Mouse (Mus musculus) liver, embryonic 11.5 days (tissue): ENCODE measurements around the gene Sall4. TPM values are rescaled to one million over a fixed set of nuclear protein-coding genes. Genes with fewer than 3 reads are reported as not detected.
A peak's percentile ranks its signal among the peaks of the same experiment; 100 is the strongest.

Source experiments
- ATAC-seq: fragments of 200-750 bp; cut with Nextera tagmentation; replicated peaks from 2 replicates; pipeline ENCODE4 v1.8.0; 2017; ENCODE audit warnings: moderate number of reproducible peaks, mild to moderate bottlenecking, moderate TSS enrichment, moderate library complexity; ENCODE audit not compliant: low FRiP score
- DNase-seq: peaks from one replicate; pipeline ENCODE4 v3.0.0-alpha.2; 2017; ENCODE audit warnings: low spot score
- H3K27ac ChIP-seq: fragments of 300-500 bp; sonication (generic); 2 replicates; pipeline ENCODE4 v1.5.1; 2014; ENCODE audit warnings: mild to moderate bottlenecking, low read depth, low read length, control low read depth
- H3K27me3 ChIP-seq: fragments of 300-500 bp; sonication (generic); replicated peaks from 2 replicates; pipeline ENCODE4 v1.6.1; 2014; ENCODE audit warnings: low read length, mixed read lengths; ENCODE audit not compliant: control insufficient read depth, insufficient read depth
- H3K36me3 ChIP-seq: fragments of 300-500 bp; sonication (generic); 2 replicates; pipeline ENCODE4 v1.6.1; 2014; ENCODE audit warnings: mild to moderate bottlenecking, low read length, moderate library complexity, mixed read lengths; ENCODE audit not compliant: control insufficient read depth, insufficient read depth
- H3K4me1 ChIP-seq: fragments of 300-500 bp; sonication (generic); replicated peaks from 2 replicates; pipeline ENCODE4 v1.6.1; 2014; ENCODE audit warnings: low read length, mixed read lengths; ENCODE audit not compliant: control insufficient read depth, insufficient read depth
- H3K4me2 ChIP-seq: fragments of 300-500 bp; sonication (generic); 2 replicates; pipeline ENCODE4 v1.6.1; 2014; ENCODE audit warnings: mild to moderate bottlenecking, control low read depth, moderate library complexity
- H3K4me3 ChIP-seq: fragments of 300-500 bp; sonication (generic); 2 replicates; pipeline ENCODE4 v1.5.1; 2014; ENCODE audit warnings: low read depth, low read length, control low read depth
- H3K9ac ChIP-seq: fragments of 300-500 bp; sonication (generic); 2 replicates; pipeline ENCODE4 v1.6.1; 2014; ENCODE audit warnings: low read depth, low read length, control low read depth
- H3K9me3 ChIP-seq: fragments of 300-500 bp; sonication (generic); 2 replicates; pipeline ENCODE4 v1.6.1; 2016; ENCODE audit warnings: low read length, inconsistent platforms, mixed read lengths; ENCODE audit not compliant: control insufficient read depth
- WGBS: fragments of 180-500 bp; shearing (Covaris S2); extraction: QIAGEN DNeasy Blood & Tissue Kit; methylation state at CpG from one replicate; pipeline ENCODE4 v1.1.7; 2014; 5-methylcytosine and 5-hydroxymethylcytosine counted together
- polyA plus RNA-seq: library from polyadenylated mRNA; unstranded; fragments of >200 nt; fragmentation: Nextera tagmentation; extraction: Ambion mirVana; gene quantifications from 2 replicates; pipeline ENCODE4 v1.2.1, GENCODE M21; 2014

Gene Sall4
- 14.2 and 17.2 TPM in 2 replicates for polyA plus RNA-seq

DNA sequence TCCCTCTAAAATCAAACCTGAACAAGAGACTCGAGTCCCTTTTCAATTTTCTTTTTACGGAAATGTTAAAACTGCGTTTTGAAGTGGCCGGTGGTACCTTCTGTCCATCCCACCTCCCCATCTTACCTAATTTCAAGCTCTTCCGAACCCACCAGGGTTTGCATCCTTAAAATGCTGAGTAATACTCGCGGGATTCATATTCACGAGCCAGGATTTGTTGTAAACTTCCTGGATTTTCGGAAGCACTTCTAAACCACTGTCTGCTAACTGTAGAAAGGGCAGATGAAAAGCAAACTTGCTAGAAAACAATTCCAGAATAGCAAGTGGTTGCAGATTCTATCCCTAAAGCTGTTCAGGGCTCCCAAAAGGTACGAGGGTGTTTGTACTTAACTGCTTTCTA is at the start of gene Sall4:
Sall4 (minus strand) TSS at position 362 of the 400 bp plus-strand sequence.
- H3K4me1 ChIP-seq, result peaks cover 8% of the 10 kb centered on the region
- peak within 1 kb of the TSS; percentile 46 for H3K9ac ChIP-seq
- peak within 1 kb of the TSS; percentile 82 for H3K27ac ChIP-seq
- no peaks in the 10 kb centered on the region for H3K9me3 ChIP-seq
- no peaks in the 10 kb centered on the region for H3K36me3 ChIP-seq
- ATAC-seq, result no peak
- peaks cover 63% of the 10 kb centered on the region for H3K27me3 ChIP-seq
- no peak for DNase-seq
- H3K4me3 ChIP-seq, result peak within 1 kb of the TSS; percentile 60
- peak within 1 kb of the TSS; percentile 78 for H3K4me2 ChIP-seq
- WGBS, result 6% methylated on average over 10 of the region's 10 CpGs

GRCm38 (mm10) chr2:168813243-168813642 is 45.5 kb upstream of the Sall4 start:
- no peaks in the 10 kb centered on the region for H3K4me1 ChIP-seq
- DNase-seq, result no peak
- H3K36me3 ChIP-seq, result no peaks in the 10 kb centered on the region
- no peak for ATAC-seq
- no peaks in the 10 kb centered on the region; the same call in 1 of the 2 replicates for H3K27me3 ChIP-seq
- 51% methylated on average over 6 of the region's 6 CpGs for WGBS
- no peak overlapping the region for H3K27ac ChIP-seq
- no peaks in the 10 kb centered on the region for H3K9me3 ChIP-seq
- H3K4me2 ChIP-seq, result no peak overlapping the region
- H3K9ac ChIP-seq, result no peak overlapping the region
- no peak overlapping the region for H3K4me3 ChIP-seq

- 24% methylated on average over 14 of the region's 14 CpGs for WGBS
- H3K4me1 ChIP-seq, result no peaks in the 10 kb centered on the region
- no peak for ATAC-seq
- H3K36me3 ChIP-seq, result no peaks in the 10 kb centered on the region
- no peak overlapping the region for H3K9ac ChIP-seq
- DNase-seq, result no peak
- peak overlapping the region; percentile 21; the same call in 1 of the 2 replicates for H3K4me2 ChIP-seq
- no peaks in the 10 kb centered on the region; the same call in 1 of the 2 replicates for H3K27me3 ChIP-seq
- no peak overlapping the region for H3K4me3 ChIP-seq
- H3K27ac ChIP-seq, result no peak overlapping the region
- H3K9me3 ChIP-seq, result no peaks in the 10 kb centered on the region
These were observed 42.2 kb upstream of the Sall4 start for GRCm38 (mm10) chr2:168809895-168810294.

DNA sequence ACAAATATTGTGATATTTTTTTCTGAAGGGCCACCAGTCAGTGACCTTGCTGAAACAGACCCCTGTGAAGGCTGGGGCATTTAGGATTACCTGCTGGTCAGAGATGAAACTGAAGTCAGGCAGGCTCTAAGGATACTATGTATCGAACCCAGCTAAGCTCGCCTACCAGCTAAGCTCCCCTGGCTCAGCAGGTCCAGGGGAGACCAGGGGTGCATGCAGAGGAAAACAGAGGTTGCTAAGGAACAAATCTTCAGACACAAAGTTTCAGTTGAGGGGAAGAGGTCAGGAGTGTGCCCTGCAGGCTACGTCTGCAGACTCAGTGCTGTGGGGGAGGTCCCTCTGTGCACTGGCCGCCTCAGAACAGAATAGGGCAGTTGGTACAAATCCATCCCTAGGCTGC is 39.9 kb upstream of the Sall4 start:
- no peak for DNase-seq

GRCm38 (mm10) chr2:168803849-168804248 is 36.1 kb upstream of the Sall4 start:
- no peak overlapping the region for H3K4me2 ChIP-seq
- 66% methylated on average over 4 of the region's 4 CpGs for WGBS

More for the DNA sequence above, 39.9 kb upstream of the Sall4 start:
- no peak overlapping the region for H3K4me2 ChIP-seq
- H3K36me3 ChIP-seq, result no peaks in the 10 kb centered on the region
- H3K4me1 ChIP-seq, result no peaks in the 10 kb centered on the region
- H3K27ac ChIP-seq, result no peak overlapping the region
- H3K4me3 ChIP-seq, result no peak overlapping the region
- H3K9me3 ChIP-seq, result no peaks in the 10 kb centered on the region
- WGBS, result 64% methylated on average over 4 of the region's 4 CpGs
- no peak for ATAC-seq
- H3K9ac ChIP-seq, result no peak overlapping the region
- no peaks in the 10 kb centered on the region for H3K27me3 ChIP-seq

GRCm38 (mm10) chr2:168799326-168799725 is 31.6 kb upstream of the Sall4 start:
- H3K27ac ChIP-seq, result no peak overlapping the region
- DNase-seq (no peak), ATAC-seq (no peak; the same call in 1 of the 2 replicates)
- H3K9me3 ChIP-seq, result no peaks in the 10 kb centered on the region
- H3K36me3 ChIP-seq, result no peaks in the 10 kb centered on the region
- H3K9ac ChIP-seq, result no peak overlapping the region
- WGBS, result 61% methylated on average over 12 of the region's 12 CpGs
- H3K4me1 ChIP-seq, result no peaks in the 10 kb centered on the region
- H3K27me3 ChIP-seq, result no peaks in the 10 kb centered on the region
- no peak overlapping the region for H3K4me2 ChIP-seq
- no peak overlapping the region for H3K4me3 ChIP-seq

More at GRCm38 (mm10) chr2:168803849-168804248, 36.1 kb upstream of the Sall4 start:
- Histone ChIP-seq H3K4me3 (no peak overlapping the region), H3K9ac (no peak overlapping the region), H3K36me3 (no peaks in the 10 kb centered on the region), H3K4me1 (no peaks in the 10 kb centered on the region), H3K9me3 (no peaks in the 10 kb centered on the region), H3K27me3 (no peaks in the 10 kb centered on the region), H3K27ac (no peak overlapping the region)
- ATAC-seq, result no peak
- no peak for DNase-seq

- H3K4me1 ChIP-seq, result no peaks in the 10 kb centered on the region
- H3K4me3 ChIP-seq, result no peak overlapping the region
- DNase-seq (no peak), ATAC-seq (no peak)
- no peak overlapping the region for H3K9ac ChIP-seq
- H3K36me3 ChIP-seq, result no peaks in the 10 kb centered on the region
- no peak overlapping the region for H3K4me2 ChIP-seq
- no peak overlapping the region for H3K27ac ChIP-seq
- no peaks in the 10 kb centered on the region for H3K9me3 ChIP-seq
- WGBS, result 57% methylated on average over 7 of the region's 7 CpGs
- H3K27me3 ChIP-seq, result no peaks in the 10 kb centered on the region
These were observed 31.2 kb upstream of the Sall4 start for GRCm38 (mm10) chr2:168798921-168799320.

DNA sequence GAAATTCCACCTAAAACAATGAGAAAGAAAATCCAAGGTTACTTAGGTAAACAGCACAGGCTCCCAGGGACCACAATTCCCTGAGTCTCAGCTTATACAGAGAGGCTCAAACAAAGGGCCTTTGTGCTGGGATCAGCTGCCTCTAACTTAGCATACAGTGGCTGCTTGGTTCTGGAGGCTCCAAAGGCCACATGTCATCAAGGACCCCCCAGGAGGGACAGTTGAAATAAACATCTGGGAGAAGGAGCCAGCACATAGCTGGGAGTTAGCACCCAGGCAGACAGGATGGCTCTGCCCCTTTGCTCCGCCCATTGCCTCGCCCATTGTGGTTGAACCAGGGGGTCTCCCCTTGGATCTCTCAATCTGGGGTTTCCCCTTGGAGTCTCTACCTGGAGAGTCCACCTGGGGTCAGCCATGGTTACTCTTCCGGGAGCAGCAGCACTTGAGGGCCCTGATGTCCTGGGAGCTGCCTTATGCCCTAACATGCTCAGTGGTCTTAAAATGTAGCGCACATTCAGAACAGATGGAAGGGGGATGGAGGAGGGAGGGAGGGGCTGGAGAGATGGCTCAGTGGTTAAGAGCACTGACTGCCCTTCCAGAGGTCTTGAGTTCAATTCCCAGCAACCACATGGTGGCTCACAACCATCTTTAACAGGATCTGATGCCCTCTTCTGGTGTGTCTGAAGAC is 23.5 kb upstream of the Sall4 start:
- H3K4me1 ChIP-seq, result no peaks in the 10 kb centered on the region
- no peak overlapping the region for H3K4me3 ChIP-seq
- H3K4me2 ChIP-seq, result no peak overlapping the region
- ATAC-seq, result no peak
- no peaks in the 10 kb centered on the region for H3K36me3 ChIP-seq
- H3K27ac ChIP-seq, result no peak overlapping the region
- no peaks in the 10 kb centered on the region for H3K27me3 ChIP-seq
- no peaks in the 10 kb centered on the region for H3K9me3 ChIP-seq
- no peak overlapping the region for H3K9ac ChIP-seq
- no peak for DNase-seq
- WGBS, result 64% methylated on average over 4 of the region's 4 CpGs

GRCm38 (mm10) chr2:168786174-168786573 is 18.4 kb upstream of the Sall4 start:
- WGBS, result 83% methylated on average over 9 of the region's 9 CpGs
- Histone ChIP-seq H3K4me2 (no peak overlapping the region), H3K9me3 (no peaks in the 10 kb centered on the region), H3K4me3 (no peak overlapping the region), H3K27me3 (no peaks in the 10 kb centered on the region), H3K9ac (no peak overlapping the region), H3K4me1 (no peaks in the 10 kb centered on the region), H3K27ac (no peak overlapping the region), H3K36me3 (no peaks in the 10 kb centered on the region)
- ATAC-seq (no peak), DNase-seq (no peak)
